Mouse (Mus musculus) embryonic stem cell, embryonic (primary cell): ENCODE results near the gene Rad54l.

ENCODE experiments used
- CTCF ChIA-PET, 4 experiments: fragments of 300-600 bp in 2 of 4; fragments of 350-600 bp in 2 of 4; sonication (Branson Sonifier 250); formaldehyde crosslinking; loops; one replicate each; lab custom pipeline; 2022; ENCODE audit warnings: inconsistent platforms in 2 of 4; lab: Charles Lee
- POLR2A ChIA-PET, 4 experiments: fragments of 300-600 bp in 2 of 4; fragments of 350-600 bp in 2 of 4; sonication (Branson Sonifier 250); formaldehyde crosslinking; loops; one replicate each; lab custom pipeline; 2022; ENCODE audit warnings: antibody characterized with exemption in 4 of 4, inconsistent platforms in 1 of 4; lab: Charles Lee

The Rad54l gene

GRCm38 (mm10) chr4:116150156-116150861 lies 26.8 kb upstream of the Rad54l start:
- POLR2A ChIA-PET = interaction anchor here in 3 of 4 experiments (0.5 to 4.7 kb wide), 23 partner anchors 10 to 575 kb away, joined by 3 to 36 read pairs (median 3); partner anchors contain the start of genes Nsun4 (in 2 of the 3), Pomgnt1 (in 2 of the 3), Rad54l (in 2 of the 3) and 1700042G07Rik (in 1 of the 3)
- CTCF ChIA-PET = interaction anchor here in 2 of 4 experiments (0.7 to 2.1 kb wide), 5 partner anchors 14 to 48 kb away, joined by 3 to 6 read pairs (median 3); partner anchors contain the start of genes Pomgnt1 (in 1 of the 2) and Rad54l (in 1 of the 2)

DNA sequence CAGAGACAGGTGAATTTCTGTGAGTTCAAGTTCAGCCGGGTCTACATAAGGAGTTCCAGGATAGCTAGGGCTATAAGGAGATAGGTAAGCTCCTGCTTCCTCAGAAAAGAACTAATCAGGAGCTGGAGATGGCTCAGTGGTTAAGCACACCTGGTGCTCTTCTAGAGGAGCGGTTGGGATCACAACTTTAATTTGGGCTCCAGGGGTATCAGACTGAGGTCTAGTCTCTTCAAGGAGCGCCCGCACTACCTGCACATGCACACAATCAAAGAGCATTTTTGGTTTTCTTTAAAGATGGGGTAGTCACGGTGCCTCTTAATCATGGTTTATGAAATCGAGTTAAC lies 26.3 kb upstream of the Rad54l start:
- ChIA-PET CTCF (interaction anchor here in 2 of 4 experiments (0.7 to 2.1 kb wide), 4 partner anchors 15 to 47 kb away, joined by 3 to 6 read pairs (median 4); partner anchors contain the start of genes Pomgnt1 (in 1 of the 2) and Rad54l (in 1 of the 2)), POLR2A (interaction anchor here in 3 of 4 experiments (0.6 to 4.7 kb wide), 19 partner anchors 9 to 575 kb away, joined by 3 to 36 read pairs (median 4); partner anchors contain the start of genes Nsun4 (in 2 of the 3), Pomgnt1 (in 2 of the 3), Rad54l (in 2 of the 3) and Gpbp1l1 (in 1 of the 3))

DNA sequence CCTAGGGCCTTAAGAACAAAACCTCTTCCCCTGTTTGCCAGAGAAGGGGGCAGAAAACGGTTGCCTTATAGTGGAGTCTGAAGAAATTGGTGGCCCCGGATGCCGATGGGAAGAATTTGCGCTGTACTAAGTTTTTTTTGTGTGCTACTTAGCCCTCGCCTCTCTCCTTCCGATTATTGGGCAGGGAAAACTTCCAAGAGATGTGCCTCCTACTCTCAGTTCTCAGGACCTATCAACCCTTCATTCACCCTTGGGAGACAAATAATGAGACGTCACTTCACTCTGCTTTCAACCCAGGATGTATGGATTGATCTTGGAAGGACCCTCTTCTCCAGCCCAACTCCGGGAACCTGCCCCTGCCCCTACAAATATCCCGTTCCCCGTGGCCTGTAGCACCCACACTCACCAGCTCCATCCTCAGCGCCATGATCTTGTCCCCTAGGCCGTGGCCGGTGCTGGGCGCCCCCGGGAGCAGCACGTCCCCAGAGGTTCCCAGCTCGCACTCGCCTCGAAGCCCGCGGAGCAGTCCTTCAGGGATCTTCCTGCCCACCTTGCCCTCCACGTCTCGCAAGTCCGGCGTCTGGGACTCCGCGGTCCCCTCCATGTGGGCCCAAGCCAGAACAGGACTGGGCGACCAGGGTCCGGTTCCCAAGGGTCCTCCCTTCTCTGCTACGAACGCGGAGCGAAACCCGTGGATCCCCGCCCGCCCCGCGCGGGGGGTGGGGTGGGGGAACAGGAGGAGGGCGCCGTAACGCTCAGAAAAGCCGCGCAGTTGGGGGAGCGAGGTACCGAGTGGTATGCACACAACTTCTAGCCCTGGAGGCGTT lies 20.6 kb upstream of the Rad54l start:
- ChIA-PET CTCF (interaction anchor here in 2 of 4 experiments (0.6 to 1.0 kb wide), 2 partner anchors 48 to 278 kb away, joined by 3 to 5 read pairs; no protein-coding TSS in a partner anchor), POLR2A (interaction anchor here in 3 of 4 experiments (0.6 to 2.8 kb wide), 31 partner anchors 7 to 706 kb away, joined by 3 to 14 read pairs (median 4); partner anchors contain the start of genes Pik3r3 (in 3 of the 3), Pomgnt1 (in 3 of the 3), Rad54l (in 3 of the 3) and Lrrc41 (in 2 of the 3))

- POLR2A ChIA-PET = interaction anchor here in 3 of 4 experiments (0.6 to 2.7 kb wide), 24 partner anchors 8 to 463 kb away, joined by 3 to 14 read pairs (median 4); partner anchors contain the start of genes Pomgnt1 (in 3 of the 3), Rad54l (in 3 of the 3), Lrrc41 (in 2 of the 3) and Pik3r3 (in 2 of the 3)
- CTCF ChIA-PET = interaction anchor here in 2 of 4 experiments (0.6 to 1.0 kb wide), 2 partner anchors 49 to 279 kb away, joined by 3 to 5 read pairs; no protein-coding TSS in a partner anchor
Measured at GRCm38 (mm10) chr4:116143317-116143811, 19.9 kb upstream of the Rad54l start.

DNA sequence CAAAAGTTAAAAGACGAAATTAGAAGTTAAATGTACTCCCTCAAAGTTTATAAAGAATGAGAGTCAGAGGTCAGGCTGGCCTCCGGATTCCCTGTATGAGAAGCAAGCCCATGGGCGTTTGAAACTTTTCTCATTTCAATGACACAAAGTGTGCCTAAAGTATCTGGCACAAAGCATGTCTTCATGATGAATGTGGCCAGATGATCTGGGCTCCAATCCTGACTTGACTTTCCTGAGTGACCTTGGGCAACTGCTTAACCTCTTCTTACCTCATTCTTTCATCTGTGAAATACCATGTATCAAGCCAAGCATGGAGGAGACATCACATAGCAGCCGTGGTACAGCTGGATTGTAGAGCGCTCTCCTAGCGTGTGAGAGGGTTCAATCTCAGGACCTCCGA lies 18.8 kb upstream of the Rad54l start:
- CTCF ChIA-PET = no interaction called here
- POLR2A ChIA-PET = interaction anchor here in 3 of 4 experiments (0.6 to 2.7 kb wide), 4 partner anchors 12 to 534 kb away, joined by 3 to 10 read pairs (median 3); partner anchors contain the start of genes Gpbp1l1 (in 1 of the 3), Lrrc41 (in 1 of the 3) and Uqcrh (in 1 of the 3)

DNA sequence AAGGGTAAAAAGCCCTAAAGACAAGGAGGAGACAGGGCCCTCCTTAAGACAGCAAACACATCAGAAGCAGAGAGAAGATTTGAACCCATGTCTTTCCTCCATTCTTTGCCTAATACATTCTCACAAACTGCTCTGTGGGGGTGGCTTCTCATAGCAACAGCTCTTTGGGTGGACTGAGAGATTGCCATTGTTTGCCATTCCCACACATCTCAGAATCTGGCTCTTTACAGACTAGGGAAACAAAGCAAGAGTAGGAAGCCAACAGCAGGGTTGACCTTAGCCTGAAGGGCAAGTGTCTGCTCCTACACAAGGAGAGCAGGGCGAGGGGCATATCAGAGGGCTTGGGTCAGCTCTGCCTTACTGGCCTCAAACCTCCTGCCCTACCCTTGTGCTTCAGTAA lies 18.2 kb upstream of the Rad54l start:
- ChIA-PET POLR2A (interaction anchor here in 2 of 4 experiments (0.9 to 2.5 kb wide), 6 partner anchors 11 to 416 kb away, joined by 3 to 15 read pairs (median 3); partner anchors contain the start of genes Gpbp1l1 (in 1 of the 2), Nsun4 (in 1 of the 2), Pomgnt1 (in 1 of the 2) and Rad54l (in 1 of the 2)), CTCF (no interaction called here)

- ChIA-PET POLR2A (interaction anchor here in 2 of 4 experiments (0.5 to 2.6 kb wide), 16 partner anchors 10 to 544 kb away, joined by 3 to 15 read pairs (median 4); partner anchors contain the start of genes Nsun4 (in 2 of the 2), Pomgnt1 (in 2 of the 2), Rad54l (in 2 of the 2) and Gpbp1l1 (in 1 of the 2)), CTCF (interaction anchor here in 1 of 4 experiments (0.6 kb wide), 1 partner anchor 17 kb away, joined by 3 read pairs; no protein-coding TSS in a partner anchor)
Measured at GRCm38 (mm10) chr4:116140801-116141574, 17.5 kb upstream of the Rad54l start.

GRCm38 (mm10) chr4:116137421-116137996 lies 14.0 kb upstream of the Rad54l start:
- ChIA-PET CTCF (interaction anchor here in 3 of 4 experiments (0.5 to 1.4 kb wide), 5 partner anchors 14 to 488 kb away, joined by 3 to 5 read pairs (median 3); partner anchors contain the start of genes Pomgnt1 (in 1 of the 3) and Rad54l (in 1 of the 3)), POLR2A (interaction anchor here (0.5 to 2.3 kb wide), 20 partner anchors 8 to 275 kb away, joined by 3 to 13 read pairs (median 4); partner anchors contain the start of genes Pomgnt1 (in 3 of the 4), Rad54l (in 3 of the 4), Tspan1 (in 2 of the 4) and Lurap1 (in 1 of the 4))

DNA sequence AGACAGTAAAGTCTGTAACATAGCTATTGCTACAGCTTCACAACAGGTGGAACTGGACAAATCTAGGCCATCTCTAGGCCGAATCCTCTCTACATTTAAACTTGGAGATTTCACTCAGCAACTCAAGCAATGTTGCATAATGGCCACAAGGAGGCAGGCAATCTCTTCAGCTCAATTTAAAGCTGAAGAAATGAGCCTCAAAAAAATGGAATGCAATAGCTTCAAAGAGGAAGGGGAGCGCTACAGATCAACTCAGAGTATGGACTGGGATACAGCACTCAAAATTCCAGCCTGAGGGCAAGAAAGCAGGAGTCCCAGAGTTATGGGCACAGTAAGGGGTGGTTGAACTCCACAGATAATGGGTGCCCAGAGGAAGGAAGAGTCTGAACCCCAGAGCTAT lies 11.5 kb upstream of the Rad54l start:
- ChIA-PET CTCF (interaction anchor here (0.5 to 1.8 kb wide), 22 partner anchors 8 to 313 kb away, joined by 3 to 10 read pairs (median 4); partner anchors contain the start of genes Pomgnt1 (in 2 of the 4), Rad54l (in 2 of the 4), 1700042G07Rik (in 1 of the 4) and Gm49337 (in 1 of the 4)), POLR2A (interaction anchor here (0.7 to 3.4 kb wide), 17 partner anchors 9 to 106 kb away, joined by 3 to 20 read pairs (median 4); partner anchors contain the start of genes Pomgnt1 (in 4 of the 4), Rad54l (in 3 of the 4) and Pik3r3 (in 2 of the 4))

DNA sequence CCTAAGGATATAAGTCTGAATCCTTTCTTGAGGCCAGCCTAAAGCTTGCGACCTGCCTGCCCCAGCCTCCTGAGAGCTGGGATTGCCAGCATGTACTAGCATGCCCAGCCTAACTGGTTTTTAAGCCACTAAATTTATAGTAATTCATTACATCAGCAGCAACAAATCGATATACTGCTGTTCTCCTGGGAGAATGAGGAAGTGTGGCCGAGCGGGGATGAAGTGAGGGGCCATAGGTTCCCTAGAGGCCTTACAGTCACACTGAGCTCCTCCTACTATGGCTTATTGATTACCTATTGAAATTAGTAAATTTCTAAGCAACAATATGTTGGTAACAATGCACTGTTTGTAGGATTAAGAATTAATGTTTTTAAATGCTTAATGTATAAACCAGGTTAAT lies 9.6 kb upstream of the Rad54l start:
- POLR2A ChIA-PET = interaction anchor here in 3 of 4 experiments (0.6 to 3.4 kb wide), 7 partner anchors 10 to 537 kb away, joined by 3 to 20 read pairs (median 3); partner anchors contain the start of genes Lrrc41 (in 1 of the 3), Pik3r3 (in 1 of the 3), Pomgnt1 (in 1 of the 3) and Rad54l (in 1 of the 3)
- CTCF ChIA-PET = no interaction called here

GRCm38 (mm10) chr4:116127956-116128355 lies 4.5 kb upstream of the Rad54l start:
- CTCF ChIA-PET = no interaction called here
- POLR2A ChIA-PET = no interaction called here

GRCm38 (mm10) chr4:116125803-116126386 lies 2.4 kb upstream of the Rad54l start:
- CTCF ChIA-PET = no interaction called here
- POLR2A ChIA-PET = interaction anchor here in 3 of 4 experiments (0.7 to 1.8 kb wide), 7 partner anchors 9 to 431 kb away, joined by 3 to 8 read pairs (median 3); partner anchors contain the start of genes Gpbp1l1 (in 1 of the 3) and Pik3r3 (in 1 of the 3)

- ChIA-PET CTCF (interaction anchor here in 3 of 4 experiments (0.5 to 2.2 kb wide), 8 partner anchors 12 to 1432 kb away, joined by 3 to 8 read pairs (median 6); partner anchors contain the start of genes Lrrc41 (in 1 of the 3) and Uqcrh (in 1 of the 3)), POLR2A (interaction anchor here (0.6 to 6.0 kb wide), 42 partner anchors 8 to 505 kb away, joined by 3 to 47 read pairs (median 10); partner anchors contain the start of genes Gpbp1l1 (in 3 of the 4), Lrrc41 (in 3 of the 4), Uqcrh (in 3 of the 4) and Nsun4 (in 2 of the 4))
Measured at GRCm38 (mm10) chr4:116122762-116123161, 728 bp downstream of the Rad54l start.

- ChIA-PET POLR2A (interaction anchor here in 3 of 4 experiments (0.6 to 1.6 kb wide), 7 partner anchors 10 to 58 kb away, joined by 3 to 6 read pairs (median 4); partner anchors contain the start of genes Pomgnt1 (in 2 of the 3), Rad54l (in 2 of the 3) and Nsun4 (in 1 of the 3)), CTCF (interaction anchor here in 2 of 4 experiments (0.6 kb wide), 2 partner anchors 24 to 107 kb away, joined by 4 to 6 read pairs; no protein-coding TSS in a partner anchor)
Measured at GRCm38 (mm10) chr4:116111486-116111885, 12.0 kb downstream of the Rad54l start.
